1 mouse cellular context compared by ENCODE assay signal in genomic region chr7:28789235-28789634, GRCm38 (mm10).
TF ChIP-seq lines count a peak whose summit lies in the region.

No protein-coding gene starts in this region.

TF ChIP-seq in ES-E14, 5 proteins besides CTCF, POLR2A, EP300 and RAD21 (continued from another document):
- no peak for TF ChIP-seq CHD2 (IDR thresholded peaks at IDR 0.05; ENCODE audit: low read depth, low read length)
- TF ChIP-seq ZC3H11A (IDR thresholded peaks at IDR 0.05; ENCODE audit: borderline replicate concordance, low read depth, low read length): no peak
- no peak for TF ChIP-seq ZNF384 (IDR thresholded peaks at IDR 0.05; ENCODE audit: low read depth, low read length)
